Mouse (Mus musculus): ENCODE measurements at regions not wholly inside any gene's neighbourhood (a gene's known extent, or its start where the extent isn't known, plus 50 kb on each side); places are given as distances from the start of the nearest gene placed in this dataset.

GRCm38 (mm10) chr12:112298521-112298920, 152.5 kb downstream of the Kif26a start:
- TF ChIP-seq CTCF (IDR thresholded peaks at IDR 0.05; ENCODE audit: control insufficient read depth, insufficient read depth, insufficient replicate concordance, low read depth, low read length) (no peak), POLR2A (IDR thresholded peaks at IDR 0.05; ENCODE audit: control insufficient read depth, low read depth, low read length) (no peak)
